ENCODE assay signal across 14 mouse cellular contexts in genomic region chr10:96214946-96215345, GRCm38 (mm10).
A peak's percentile ranks its signal among the peaks of the same experiment; 100 is the strongest.
DNase-seq lines count a peak whose midpoint lies in the region; ATAC-seq and TF ChIP-seq lines count a peak whose summit lies in the region.
"Had no signal": no experiment of that assay in that cellular context is flagged by ENCODE, and none has a peak within 500 bp of the region (broad histone marks: within the 10 kb centered on the region; RNA-seq: fewer than 3 reads in every experiment).

No protein-coding gene starts in this region.

- no peak overlapping the region for H3K9ac ChIP-seq in midbrain, postnatal 0 days (replicated peaks; ENCODE audit: low read length, poor library complexity, severe bottlenecking)
- H3K9ac ChIP-seq: embryonic facial prominence, embryonic 13.5 days; forebrain, postnatal 0 days; neural tube, embryonic 12.5 days had no signal

- no peak for TF ChIP-seq CTCF in midbrain, postnatal 0 days (IDR thresholded peaks at IDR 0.05)

- no peaks in the 10 kb centered on the region for H3K9me3 ChIP-seq in midbrain, postnatal 0 days (ENCODE audit: low read length)
- no peaks in the 10 kb centered on the region for H3K9me3 ChIP-seq in midbrain, embryonic 10.5 days (replicated peaks)
- H3K9me3 ChIP-seq: embryonic facial prominence, embryonic 13.5 days; megakaryocyte, embryonic 14.5 days; neural tube, embryonic 12.5 days had no signal

- H3K4me3 ChIP-seq in midbrain, postnatal 0 days (ENCODE audit: low read depth, low read length), result no peak overlapping the region
- H3K4me3 ChIP-seq in midbrain, embryonic 10.5 days, result no peak overlapping the region
- H3K4me3 ChIP-seq: embryonic facial prominence, embryonic 13.5 days; megakaryocyte, embryonic 14.5 days; neural tube, embryonic 12.5 days had no signal

- no peak overlapping the region for H3K27ac ChIP-seq in midbrain, postnatal 0 days (ENCODE audit: low read depth, low read length)
- no peak overlapping the region for H3K27ac ChIP-seq in midbrain, embryonic 10.5 days (replicated peaks)
- H3K27ac ChIP-seq: neural tube, embryonic 12.5 days had no signal

- 74% methylated on average over 6 of the region's 6 CpGs for WGBS in midbrain, postnatal 0 days
- WGBS in midbrain, embryonic 10.5 days, result 88% methylated on average over 6 of the region's 6 CpGs

- ATAC-seq in midbrain, postnatal 0 days (ENCODE audit: low FRiP score), result no peak

- H3K36me3 ChIP-seq in midbrain, postnatal 0 days (ENCODE audit: insufficient read depth, low read length), result no peaks in the 10 kb centered on the region
- no peaks in the 10 kb centered on the region for H3K36me3 ChIP-seq in midbrain, embryonic 10.5 days
- H3K36me3 ChIP-seq: embryonic facial prominence, embryonic 13.5 days; neural tube, embryonic 12.5 days had no signal

- no peak overlapping the region for H3K4me2 ChIP-seq in midbrain, postnatal 0 days (ENCODE audit: low read depth, low read length, poor library complexity, severe bottlenecking)
- H3K4me2 ChIP-seq: embryonic facial prominence, embryonic 13.5 days; neural tube, embryonic 12.5 days had no signal

- no peaks in the 10 kb centered on the region for H3K4me1 ChIP-seq in midbrain, postnatal 0 days (ENCODE audit: insufficient read depth, low read length)
- H3K4me1 ChIP-seq in midbrain, embryonic 10.5 days, result 0 out of 2 replicates have a peak, but pooled peaks cover 8% of the 10 kb centered on the region
- H3K4me1 ChIP-seq: neural tube, embryonic 12.5 days had no signal

- peak; percentile 24 for DNase-seq in midbrain, postnatal 0 days (ENCODE audit: low spot score)
- DNase-seq in midbrain, embryonic 10.5 days (ENCODE audit: low spot score), result no peak
- peak; percentile 94 for DNase-seq in cerebellum, adult 11 months
- peak; percentile 7 to 67 for DNase-seq in layer of hippocampus, adult 18-20 months (ENCODE audit: low spot score in 2 of 2)
- peak; percentile 59 for DNase-seq in thymus, postnatal 25 days
- DNase-seq in adipocyte (ENCODE audit: low spot score), result no peak
- DNase-seq in ovary, postnatal 10 days (ENCODE audit: low spot score), result no peak
- DNase-seq in left cerebral cortex, postnatal 25 days (ENCODE audit: low spot score in 2 of 2), result no peak
- DNase-seq: forebrain, postnatal 0 days; heart, adult 18-20 months; lung, adult 18-20 months had no signal

- intact Hi-C loops in left cerebral cortex, postnatal 25 days (cut with DNase I), result loop anchor here (1.0 to 10.0 kb wide), 6 partner anchors 83 to 1124 kb away; partner anchors contain the start of gene Btg1

- no peaks in the 10 kb centered on the region for H3K27me3 ChIP-seq in midbrain, postnatal 0 days (ENCODE audit: insufficient read depth, low read length)
- H3K27me3 ChIP-seq in midbrain, embryonic 10.5 days (ENCODE audit: low read depth, poor library complexity, severe bottlenecking), result no peaks in the 10 kb centered on the region
- H3K27me3 ChIP-seq: embryonic facial prominence, embryonic 13.5 days; megakaryocyte, embryonic 14.5 days; neural tube, embryonic 12.5 days had no signal

Comparison
In these comparisons a context has a peak if more than half of its experiments do, and no peak if none do; other contexts are left out.
1. DNase-seq: peak in midbrain, postnatal 0 days (single experiment), cerebellum, adult 11 months (single experiment), layer of hippocampus, adult 18-20 months (2 of 2) and thymus, postnatal 25 days (single experiment); none in midbrain, embryonic 10.5 days (single experiment), adipocyte (single experiment), ovary, postnatal 10 days (single experiment) and left cerebral cortex, postnatal 25 days (0 of 2).